Mouse (Mus musculus) heart, postnatal 0 days (tissue): ENCODE data around the gene E130114P18Rik.

Experiments used
- CTCF ChIP-seq: IDR thresholded peaks from 2 replicates; pipeline ENCODE4 v1.5.1; 2016; ENCODE audit warnings: antibody characterized with exemption, control low read depth, low read depth
- EP300 ChIP-seq: IDR thresholded peaks from 2 replicates; pipeline ENCODE4 v1.6.1; 2016; ENCODE audit warnings: antibody characterized with exemption, low read depth

DNA sequence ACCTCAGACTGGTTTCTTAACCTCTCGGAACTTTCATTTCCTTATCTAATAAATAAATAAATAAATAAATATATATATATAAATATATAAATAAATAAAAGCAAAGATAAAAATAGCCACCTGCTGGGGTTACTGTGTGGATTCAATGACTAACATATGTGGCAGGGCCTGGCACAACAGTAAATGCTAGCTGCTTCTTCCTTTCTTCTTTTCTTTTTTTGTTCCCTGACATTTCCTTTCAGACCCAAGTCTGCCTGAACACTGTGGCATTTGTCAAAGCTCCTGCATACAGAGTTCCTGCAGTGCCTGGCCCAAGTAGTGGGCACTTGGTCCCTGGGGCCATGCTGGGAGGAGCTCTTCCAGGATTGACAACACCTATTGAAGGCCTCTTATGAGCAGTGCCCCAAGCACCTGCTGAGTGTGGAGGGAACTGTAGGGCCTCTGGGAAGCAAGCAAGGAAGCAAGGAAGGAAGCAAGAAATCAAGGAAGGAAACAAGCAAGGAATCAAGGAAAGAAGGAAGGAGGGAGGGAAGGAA, 142.1 kb downstream of the E130114P18Rik start:
- no peak for TF ChIP-seq CTCF
- no peak for TF ChIP-seq EP300
